Mouse (Mus musculus) olfactory bulb, adult 2 months (tissue): ENCODE data around the gene Nln.

Experiments used
- CTCF ChIP-seq: fragments of 200-500 bp; IDR thresholded peaks from 2 replicates; pipeline ENCODE4 v1.5.1; 2012; ENCODE audit warnings: low read depth, mild to moderate bottlenecking, low read length, moderate library complexity; ENCODE audit not compliant: insufficient read depth
- POLR2A ChIP-seq: fragments of 200-500 bp; IDR thresholded peaks from 2 replicates; pipeline ENCODE4 v1.6.1; 2012; ENCODE audit warnings: mild to moderate bottlenecking, low read depth, low read length, moderate library complexity; ENCODE audit not compliant: insufficient read depth

DNA sequence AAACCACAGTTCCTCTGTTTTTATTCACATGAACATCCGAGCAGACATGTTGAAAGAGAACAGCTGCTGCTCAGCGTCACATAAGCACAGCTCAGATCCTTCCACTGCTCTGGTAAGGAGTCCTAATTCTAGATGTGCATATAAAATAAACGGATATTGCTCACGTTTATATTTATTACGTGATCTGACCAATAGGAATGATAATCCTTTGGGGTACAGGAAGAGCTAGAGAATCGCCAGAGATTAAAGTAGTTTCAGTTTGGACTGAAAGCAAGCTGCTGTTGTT lies 83.8 kb downstream of the Nln start:
- TF ChIP-seq CTCF (no peak), POLR2A (no peak)
